Mouse (Mus musculus) brain, embryonic 14.5 days (tissue): ENCODE measurements around the gene Xrn1. TPM values are rescaled to one million over a fixed set of nuclear protein-coding genes. Genes with fewer than 3 reads are reported as not detected.

Source experiments
- DNase-seq: peaks from one replicate; pipeline ENCODE4 v3.0.0-alpha.2; 2011; ENCODE audit warnings: low read depth
- CTCF ChIP-seq: fragments of 200-500 bp; IDR thresholded peaks from 2 replicates; pipeline ENCODE4 v1.5.1; 2012; ENCODE audit warnings: inconsistent platforms, mild to moderate bottlenecking, moderate library complexity, borderline replicate concordance; ENCODE audit not compliant: insufficient read depth, insufficient read length; ENCODE audit errors: extremely low read depth
- POLR2A ChIP-seq: fragments of 200-500 bp; IDR thresholded peaks from 2 replicates; pipeline ENCODE4 v1.6.1; 2012; ENCODE audit warnings: mild to moderate bottlenecking, inconsistent platforms, borderline replicate concordance; ENCODE audit not compliant: poor library complexity, insufficient read depth, insufficient read length, severe bottlenecking; ENCODE audit errors: extremely low read depth
- polyA plus RNA-seq: library from polyadenylated mRNA; depleted of rRNA; stranded (reverse); fragments of >200 nt; gene quantifications from 2 replicates; pipeline ENCODE4 v1.2.3, GENCODE M21; 2012

The Xrn1 gene
- polyA plus RNA-seq, 1 experiment, result 19.8 TPM

DNA sequence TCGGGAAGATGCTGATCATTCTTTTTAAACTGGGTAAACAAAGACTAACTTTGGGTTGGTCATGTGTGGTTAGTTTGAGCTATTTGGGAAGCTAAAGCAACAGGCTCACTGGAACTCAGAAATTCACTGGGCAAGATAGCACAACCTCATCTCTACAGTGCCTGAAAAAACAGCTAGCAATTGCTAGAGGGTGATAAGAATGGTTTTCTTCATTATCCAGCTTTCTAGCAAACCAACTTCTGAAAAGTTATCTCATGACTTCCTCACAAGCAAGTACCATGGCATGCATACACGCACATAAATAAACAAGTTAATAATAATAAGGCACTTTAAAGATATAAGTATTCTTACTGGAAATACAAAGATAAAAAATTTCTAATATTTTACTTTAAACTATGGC is 23.7 kb downstream of the Xrn1 start:
- DNase-seq, result no peak
- TF ChIP-seq POLR2A (no peak), CTCF (no peak)

DNA sequence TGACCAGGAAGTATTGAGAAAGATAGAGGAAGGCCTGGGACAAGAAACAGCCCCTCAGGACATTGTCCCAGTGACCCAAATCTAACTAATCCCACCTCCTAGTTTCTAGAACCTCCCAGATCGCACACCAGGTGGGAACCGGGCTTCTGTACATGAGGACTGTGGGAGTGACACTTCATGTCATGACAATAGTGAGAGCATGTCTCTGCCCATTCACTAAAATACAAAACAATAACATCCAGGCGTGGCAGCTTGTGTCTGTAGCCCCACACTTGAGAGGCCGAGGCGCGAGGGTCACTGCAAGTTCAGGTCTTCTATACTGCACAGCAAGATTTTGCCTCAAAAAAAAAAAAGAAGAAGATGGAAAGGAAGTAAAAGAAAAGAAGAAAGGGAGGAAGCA is 25.3 kb downstream of the Xrn1 start:
- TF ChIP-seq CTCF (no peak), POLR2A (no peak)
- no peak for DNase-seq

DNA sequence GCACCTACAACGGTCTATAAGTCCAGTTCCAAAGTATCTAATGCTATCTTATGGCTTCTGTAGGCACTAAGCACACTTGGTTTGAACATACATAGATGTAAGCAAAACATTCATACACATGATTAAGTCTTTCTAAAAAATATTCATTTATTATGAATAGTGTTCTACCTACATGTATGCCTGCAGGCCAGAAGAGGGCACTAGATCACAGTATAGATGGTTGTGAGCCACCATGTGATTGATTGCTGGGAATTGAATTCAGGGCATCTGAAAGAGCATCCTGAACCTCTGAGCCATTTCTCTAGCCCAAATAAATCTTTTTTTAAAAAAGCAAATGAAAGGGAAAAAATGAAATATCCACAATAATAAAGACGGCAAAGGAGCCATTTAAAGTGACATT is 37.7 kb downstream of the Xrn1 start:
- no peak for TF ChIP-seq CTCF
- TF ChIP-seq POLR2A, result no peak
- no peak for DNase-seq

DNA sequence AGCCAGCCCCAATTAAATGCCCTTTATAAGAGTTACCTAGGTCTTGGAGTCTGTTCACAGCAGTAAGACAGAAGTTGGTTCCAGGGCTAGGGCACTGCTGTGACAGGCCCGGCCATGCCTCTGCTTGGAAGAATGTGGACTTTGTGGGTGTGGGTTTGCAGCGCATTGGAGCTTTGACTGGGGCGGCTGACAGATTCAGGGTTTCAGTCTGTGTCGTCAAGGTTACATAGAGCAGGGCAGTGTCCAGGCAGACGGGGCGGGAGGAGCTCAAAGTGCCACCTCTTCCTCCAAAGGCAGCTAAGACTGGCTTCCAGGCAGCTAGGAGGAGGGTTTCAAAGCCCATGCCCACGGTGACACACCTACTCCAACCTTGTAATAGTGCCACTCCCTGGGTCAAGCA is 49.9 kb downstream of the Xrn1 start:
- DNase-seq, result no peak
- TF ChIP-seq CTCF (no peak), POLR2A (no peak)

DNA sequence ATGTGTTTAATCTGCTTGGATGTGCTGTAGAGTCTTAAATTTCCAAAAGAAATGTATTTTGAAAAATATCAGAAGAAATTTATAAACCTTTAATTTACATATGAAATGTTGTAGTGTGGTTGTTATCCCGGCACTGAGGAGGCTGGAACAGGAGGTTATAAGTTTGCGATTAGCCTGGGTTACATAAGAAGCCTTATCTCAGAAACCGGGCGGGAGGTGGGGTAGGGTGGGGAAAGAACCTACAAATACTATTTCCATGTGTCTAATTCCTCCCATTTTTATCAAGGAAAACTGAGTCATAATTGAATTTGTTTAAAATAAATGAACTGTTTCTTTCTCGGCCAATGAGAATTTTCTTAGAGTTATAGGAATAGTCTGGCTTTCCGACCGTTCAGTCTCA is 56.1 kb downstream of the Xrn1 start:
- TF ChIP-seq POLR2A (no peak), CTCF (no peak)
- no peak for DNase-seq

DNA sequence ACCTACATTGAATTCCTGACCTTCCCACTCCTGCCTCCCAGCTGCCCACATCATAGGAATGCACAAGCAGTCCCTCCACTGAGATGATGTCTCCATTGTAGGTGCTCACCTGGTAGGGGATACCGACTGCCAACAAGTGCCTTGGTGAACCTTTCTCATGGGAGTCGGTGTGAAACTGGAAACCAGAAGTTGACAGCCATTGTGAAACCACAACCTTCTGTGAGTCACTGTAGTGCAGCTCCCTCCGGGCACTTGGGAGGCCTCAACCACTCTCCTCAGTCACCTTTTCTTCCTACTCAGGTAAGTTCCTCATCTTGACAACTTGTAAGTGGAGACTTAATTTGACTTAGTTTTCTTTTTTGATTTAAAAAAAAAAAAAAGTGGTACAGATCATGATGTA is 69.4 kb downstream of the Xrn1 start:
- TF ChIP-seq POLR2A, result no peak
- no peak for TF ChIP-seq CTCF
- DNase-seq, result no peak

DNA sequence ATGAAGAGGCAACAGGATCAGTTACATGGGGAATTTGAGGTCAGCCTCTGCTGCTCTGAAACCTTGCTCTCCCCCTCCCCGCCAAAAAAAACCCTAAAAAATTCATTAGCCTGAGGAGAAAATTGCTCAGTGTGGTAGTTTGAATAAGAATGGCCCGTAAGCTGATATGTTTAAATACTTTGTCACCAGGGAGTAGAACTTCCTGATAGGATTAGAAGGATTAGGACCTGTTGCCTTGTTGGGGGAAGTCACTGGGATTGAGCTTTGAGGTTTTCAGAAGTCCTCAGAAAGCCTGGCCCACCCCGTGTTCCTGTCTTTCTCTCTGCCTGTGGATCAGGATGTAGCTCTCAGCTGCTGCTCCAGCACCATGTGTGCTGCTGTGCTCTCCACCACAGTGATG is 73.4 kb downstream of the Xrn1 start:
- DNase-seq, result no peak
- TF ChIP-seq POLR2A, result no peak
- no peak for TF ChIP-seq CTCF

DNA sequence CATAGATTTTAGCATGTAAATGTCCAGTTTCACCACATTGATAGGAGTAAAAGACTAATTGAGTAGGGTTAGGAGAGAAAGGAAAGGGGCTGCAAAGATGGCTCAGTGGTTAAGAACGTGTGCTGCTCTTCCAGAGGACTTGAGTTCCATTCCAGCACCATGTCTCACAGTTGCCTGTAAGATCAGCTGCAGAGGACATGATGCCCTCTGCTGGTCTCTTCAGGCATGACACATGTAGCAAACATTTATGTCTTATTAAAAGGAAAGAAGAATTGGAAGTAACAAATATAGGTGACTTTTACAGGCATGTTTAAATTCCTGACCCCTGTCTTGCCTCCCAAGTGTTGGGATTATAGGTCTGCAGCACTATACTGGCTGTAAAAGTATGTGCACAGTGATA is 74.3 kb downstream of the Xrn1 start:
- peak; percentile 62 for DNase-seq
- TF ChIP-seq POLR2A (no peak), CTCF (peak; percentile 69; the same call in 1 of the 2 replicates)

DNA sequence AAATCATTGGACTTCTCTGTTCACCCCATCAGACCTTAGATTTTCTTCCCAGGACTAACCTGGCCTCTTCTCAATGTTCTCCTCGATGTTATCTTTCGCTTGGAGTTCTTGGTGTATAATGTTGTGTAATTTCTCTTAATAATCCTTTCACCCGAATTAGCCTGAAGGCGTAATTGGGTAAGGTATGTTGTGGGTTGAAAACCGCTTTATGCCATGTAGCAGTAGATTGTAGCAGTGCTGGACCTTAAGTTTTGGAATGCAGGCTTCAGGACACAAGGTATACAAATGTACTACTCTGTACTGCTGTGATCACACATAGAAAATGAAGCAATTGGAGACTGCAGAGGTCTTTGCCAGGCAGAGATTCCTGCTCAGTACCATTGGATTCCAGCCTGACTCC is 75.3 kb downstream of the Xrn1 start:
- DNase-seq, result no peak
- TF ChIP-seq CTCF, result no peak

DNA sequence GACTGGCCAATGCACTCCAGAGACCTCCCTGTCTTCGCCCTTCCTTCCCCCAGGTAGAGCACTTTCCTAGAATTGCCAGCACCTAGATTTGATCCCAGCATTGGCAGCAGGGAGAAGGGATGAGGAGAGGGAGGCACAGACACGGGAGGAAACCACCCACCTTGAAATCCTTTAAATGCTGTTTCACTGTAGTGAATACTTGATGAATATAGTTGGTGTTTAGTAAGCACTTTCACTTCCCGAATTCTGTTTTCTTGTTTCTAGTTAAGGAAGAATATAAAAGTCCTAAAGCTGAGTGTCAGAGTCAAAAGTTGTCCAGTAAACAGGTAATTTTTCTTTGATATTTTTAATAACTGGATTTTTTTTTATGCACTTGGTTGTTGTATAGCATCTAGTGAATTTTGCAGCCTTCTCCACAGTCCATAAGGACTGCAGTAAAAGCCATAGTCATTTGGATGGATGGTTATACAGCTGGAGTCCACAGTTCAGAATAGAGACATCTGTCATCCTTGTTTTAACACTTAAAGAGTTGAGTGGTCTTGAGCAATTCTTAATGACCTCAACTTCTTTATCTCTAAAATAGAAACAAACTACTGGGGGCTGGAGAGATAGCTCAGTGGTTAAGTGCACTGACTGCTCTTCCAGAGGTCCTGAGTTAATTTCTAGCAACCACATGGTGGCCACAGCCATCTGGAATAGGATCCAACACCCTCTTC is 81.0 kb downstream of the Xrn1 start:
- no peak for TF ChIP-seq POLR2A
- no peak for TF ChIP-seq CTCF
- no peak for DNase-seq

DNA sequence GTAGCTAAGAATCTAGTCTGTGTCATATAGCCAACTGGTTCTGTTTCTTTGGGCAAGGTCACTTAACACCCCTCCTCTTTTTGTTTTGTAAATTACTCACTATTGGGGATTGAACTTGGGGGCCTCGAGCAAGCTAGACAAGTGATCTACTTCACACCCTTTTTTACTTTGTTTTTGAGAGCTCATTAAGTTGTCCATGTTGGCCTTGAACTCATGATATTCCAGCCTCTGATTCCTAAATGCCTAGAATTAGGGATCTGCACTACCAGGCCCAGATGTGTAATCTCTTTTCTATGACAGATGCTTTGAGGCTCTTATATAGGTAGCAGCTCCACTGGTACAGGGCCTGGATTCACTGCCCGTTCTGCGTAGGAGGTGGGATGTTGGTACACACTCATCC is 89.7 kb downstream of the Xrn1 start:
- TF ChIP-seq POLR2A (no peak), CTCF (no peak)
- DNase-seq, result no peak

DNA sequence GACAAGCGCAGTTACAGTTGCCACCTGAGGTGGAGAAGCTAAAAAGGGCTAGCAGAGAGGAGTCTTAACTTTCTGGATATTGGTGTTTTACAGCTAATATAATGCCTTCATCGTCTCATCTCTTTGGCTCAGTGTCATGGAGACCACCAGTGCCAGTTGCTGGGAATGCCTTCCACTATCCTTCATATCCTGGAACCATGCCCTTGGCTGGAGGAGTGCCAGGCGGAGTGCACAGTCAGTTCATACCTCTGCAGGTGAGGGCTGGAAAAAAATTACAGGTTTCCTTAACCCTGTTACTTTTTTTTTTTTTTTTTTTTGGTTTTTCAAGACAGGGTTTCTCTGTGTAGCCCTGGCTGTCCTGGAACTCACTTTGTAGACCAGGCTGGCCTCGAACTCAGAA is 96.9 kb downstream of the Xrn1 start:
- TF ChIP-seq POLR2A, result no peak
- no peak for DNase-seq
